34 mouse cellular contexts compared by ENCODE assay signal in the genomic region with DNA sequence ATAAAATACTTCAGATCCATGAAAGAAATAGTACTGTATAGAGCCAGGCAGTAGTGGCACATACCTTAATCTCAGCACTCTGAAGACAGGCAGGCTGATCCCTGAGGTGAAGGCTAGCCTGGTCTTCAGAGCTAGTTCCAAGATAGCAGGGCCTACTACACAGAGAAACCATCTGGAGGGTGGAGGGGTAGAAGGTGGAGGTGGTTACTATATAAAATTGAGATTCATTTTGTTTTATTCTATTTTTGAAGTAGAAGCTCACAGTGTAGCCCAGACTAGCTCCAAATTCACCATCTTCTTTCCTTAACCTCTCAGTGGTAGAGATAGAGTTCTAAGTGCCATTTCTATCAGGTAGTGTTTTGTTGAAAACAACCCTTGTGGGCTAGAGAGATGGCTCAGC. TPM values are rescaled to one million over a fixed set of nuclear protein-coding genes. Genes with fewer than 3 reads are reported as not detected.
"Had no signal": no experiment of that assay in that cellular context is flagged by ENCODE, and none has a peak within 500 bp of the region (broad histone marks: within the 10 kb centered on the region; RNA-seq: fewer than 3 reads in every experiment).

No protein-coding gene starts in this region.

- H3K4me3 ChIP-seq: embryonic facial prominence, embryonic 10.5 days; embryonic facial prominence, embryonic 12.5 days; embryonic facial prominence, embryonic 13.5 days; embryonic facial prominence, embryonic 15.5 days; erythroblast, embryonic 14.5 days; forebrain, embryonic 10.5 days; forebrain, embryonic 12.5 days; forebrain, embryonic 13.5 days; forebrain, embryonic 15.5 days; gastrocnemius, adult 2 months; heart, adult 2 months had no signal

- ATAC-seq: forebrain, embryonic 13.5 days; forebrain, embryonic 14.5 days; forebrain, embryonic 15.5 days; forebrain, embryonic 16.5 days; forebrain, postnatal 0 days had no signal

- H3K27ac ChIP-seq: embryonic facial prominence, embryonic 10.5 days; embryonic facial prominence, embryonic 12.5 days; embryonic facial prominence, embryonic 13.5 days; embryonic facial prominence, embryonic 15.5 days; forebrain, embryonic 10.5 days; forebrain, embryonic 12.5 days; forebrain, embryonic 13.5 days; forebrain, embryonic 15.5 days; gastrocnemius, adult 2 months; heart, adult 2 months had no signal

- DNase-seq: cerebellum, adult 2 months; cerebellum, adult 8-10 months; cerebellum, adult 9-10 months; cerebellum, adult 9-11 months; cerebellum, postnatal 10 days; cerebellum, postnatal 14 days; cerebellum, postnatal 25 days; cerebellum, postnatal 36 days; embryo, embryonic 11 days; forebrain, postnatal 0 days; gastrocnemius, adult 2 months; gastrocnemius, postnatal 10 days; gastrocnemius, postnatal 14 days; gastrocnemius, postnatal 25 days; gastrocnemius, postnatal 36 days; heart, adult 11 months; heart, adult 18-20 months; heart, adult 2 months had no signal

RNA-seq across cellular contexts. Expression of gene Gm43738, which starts 33.6 kb away (rescaled TPM):
- total RNA-seq: common myeloid progenitor, adult 5-6 weeks; forebrain, postnatal 0 days; gastrocnemius, adult 18-20 months; gastrocnemius, adult 2 months; gastrocnemius, postnatal 10 days; gastrocnemius, postnatal 14 days; gastrocnemius, postnatal 25 days; gastrocnemius, postnatal 36 days; gastrocnemius, postnatal 4 days; granulocyte monocyte progenitor cell, adult 5-6 weeks; heart, adult 18-20 months; heart, adult 2 months; heart, adult 8-10 months had no signal
